Mouse (Mus musculus) CH12.LX (cell line): Measurements from ENCODE around the gene Car8. TPM values are rescaled to one million over a fixed set of nuclear protein-coding genes. Genes with fewer than 3 reads are reported as not detected.

Experiments used
- DNase-seq: peaks from one replicate; pipeline ENCODE4 v3.0.0-alpha.2; 2013; ENCODE audit errors: extremely low read depth
- H3K27ac ChIP-seq: 2 replicates; pipeline ENCODE4 v1.5.1; 2012; ENCODE audit warnings: low read depth, mild to moderate bottlenecking, control low read depth, moderate library complexity; ENCODE audit not compliant: insufficient read depth
- H3K27me3 ChIP-seq: replicated peaks from 2 replicates; pipeline ENCODE3; 2012; ENCODE audit warnings: inconsistent platforms
- H3K36me3 ChIP-seq, 2 experiments: replicated peaks in 1 of 2; 2 replicates each; pipeline versions ENCODE3 to v1.6.1; 2012; ENCODE audit warnings: inconsistent platforms in 1 of 2, low read length in 1 of 2, mild to moderate bottlenecking in 1 of 2, mixed read lengths in 1 of 2, moderate library complexity in 1 of 2; ENCODE audit not compliant: control insufficient read depth in 1 of 2, insufficient read depth in 1 of 2
- H3K4me1 ChIP-seq, 2 experiments: 2 replicates each; pipeline ENCODE4 v1.6.1; 2012; ENCODE audit warnings: inconsistent platforms in 1 of 2, moderate library complexity in 1 of 2; ENCODE audit not compliant: insufficient read depth in 2 of 2, control insufficient read depth in 1 of 2
- H3K4me2 ChIP-seq: 2 replicates; pipeline ENCODE4 v1.6.1; 2012; ENCODE audit warnings: low read depth, mild to moderate bottlenecking, control low read depth; ENCODE audit not compliant: poor library complexity, insufficient read depth, severe bottlenecking
- H3K4me3 ChIP-seq, 3 experiments: fragments of 150-350 bp in 1 of 3; sonication (generic) in 1 of 3; replicated peaks in 1 of 3; 2 replicates each; pipeline versions ENCODE3 to v1.5.1; 2011 to 2012; ENCODE audit warnings: low read depth in 2 of 3, low read length in 2 of 3, mild to moderate bottlenecking in 2 of 3, moderate library complexity in 2 of 3, control low read depth in 1 of 3, improper control_type of control experiment in 1 of 3, inconsistent platforms in 1 of 3, mixed read lengths in 1 of 3; ENCODE audit not compliant: poor library complexity in 1 of 3
- H3K79me2 ChIP-seq: replicated peaks from 2 replicates; pipeline ENCODE4 v1.6.1; 2012; ENCODE audit warnings: mild to moderate bottlenecking, moderate library complexity; ENCODE audit not compliant: control insufficient read depth, poor library complexity, insufficient read depth, severe bottlenecking; ENCODE audit errors: extremely low read depth
- H3K9ac ChIP-seq: 2 replicates; pipeline ENCODE4 v1.6.1; 2012; ENCODE audit warnings: low read depth, mild to moderate bottlenecking, control low read depth, moderate library complexity; ENCODE audit not compliant: insufficient read depth
- H3K9me3 ChIP-seq: replicated peaks from 2 replicates; pipeline ENCODE3; 2012; ENCODE audit warnings: low read length, inconsistent platforms, mixed read lengths
- CHD2 ChIP-seq: IDR thresholded peaks from 2 replicates; pipeline ENCODE4 v1.6.1; 2011; ENCODE audit warnings: low read length, improper control_type of control experiment
- CTCF ChIP-seq, 2 experiments: IDR thresholded peaks in 1 of 2; conservative IDR thresholded peaks in 1 of 2; 2 replicates each; pipeline ENCODE4 v1.5.1; 2011 to 2012; ENCODE audit warnings: low read depth in 2 of 2, low read length in 2 of 2, improper control_type of control experiment in 1 of 2, inconsistent platforms in 1 of 2, mild to moderate bottlenecking in 1 of 2, moderate library complexity in 1 of 2
- E2F4 ChIP-seq: IDR thresholded peaks from 2 replicates; pipeline ENCODE4 v1.6.1; 2011; ENCODE audit warnings: low read depth, low read length, improper control_type of control experiment; ENCODE audit not compliant: insufficient replicate concordance
- ELF1 ChIP-seq: IDR thresholded peaks from 2 replicates; pipeline ENCODE4 v1.6.1; 2014; ENCODE audit warnings: low read depth, mild to moderate bottlenecking, inconsistent platforms, low read length, improper control_type of control experiment
- EP300 ChIP-seq: IDR thresholded peaks from 2 replicates; pipeline ENCODE4 v1.6.1; 2011; ENCODE audit warnings: low read length, improper control_type of control experiment
- ETS1 ChIP-seq: conservative IDR thresholded peaks from 2 replicates; pipeline ENCODE4 v1.6.1; 2012; ENCODE audit warnings: low read depth, mild to moderate bottlenecking, inconsistent platforms, low read length, improper control_type of control experiment, moderate library complexity
- GABPA ChIP-seq: IDR thresholded peaks from 2 replicates; pipeline ENCODE4 v1.6.1; 2012; ENCODE audit warnings: low read depth, low read length, improper control_type of control experiment, inconsistent platforms; ENCODE audit not compliant: insufficient replicate concordance
- IRF4 ChIP-seq: IDR thresholded peaks from 2 replicates; pipeline ENCODE4 v1.6.1; 2014; ENCODE audit warnings: low read depth, mild to moderate bottlenecking, inconsistent platforms, low read length, improper control_type of control experiment
- MAFK ChIP-seq: IDR thresholded peaks from 2 replicates; pipeline ENCODE4 v1.6.1; 2011; ENCODE audit warnings: low read length, improper control_type of control experiment; ENCODE audit not compliant: insufficient replicate concordance
- MAX ChIP-seq: IDR thresholded peaks from 2 replicates; pipeline ENCODE4 v1.6.1; 2011; ENCODE audit warnings: low read length, improper control_type of control experiment
- MAZ ChIP-seq: IDR thresholded peaks from 2 replicates; pipeline ENCODE4 v1.6.1; 2012; ENCODE audit warnings: low read depth, mild to moderate bottlenecking, inconsistent platforms, low read length, improper control_type of control experiment, moderate library complexity
- MEF2A ChIP-seq: IDR thresholded peaks from 2 replicates; pipeline ENCODE4 v1.6.1; 2014; ENCODE audit warnings: low read depth, mild to moderate bottlenecking, inconsistent platforms, low read length, improper control_type of control experiment, borderline replicate concordance
- MYC ChIP-seq: IDR thresholded peaks from 2 replicates; pipeline ENCODE4 v1.6.1; 2011; ENCODE audit warnings: low read depth, mild to moderate bottlenecking, improper control_type of control experiment, low read length
- PAX5 ChIP-seq: IDR thresholded peaks from 2 replicates; pipeline ENCODE4 v1.6.1; 2012; ENCODE audit warnings: low read length, inconsistent platforms, mixed read lengths
- RAD21 ChIP-seq: IDR thresholded peaks from 2 replicates; pipeline ENCODE4 v1.6.1; 2011; ENCODE audit warnings: low read depth, mild to moderate bottlenecking, low read length, improper control_type of control experiment, moderate library complexity
- RCOR1 ChIP-seq: conservative IDR thresholded peaks from 2 replicates; pipeline ENCODE4 v1.6.1; 2012; ENCODE audit warnings: low read depth, mild to moderate bottlenecking, inconsistent platforms, low read length, improper control_type of control experiment
- SMC3 ChIP-seq: IDR thresholded peaks from 2 replicates; pipeline ENCODE4 v1.6.1; 2011; ENCODE audit warnings: low read depth, low read length, improper control_type of control experiment
- TCF12 ChIP-seq: IDR thresholded peaks from 2 replicates; pipeline ENCODE4 v1.6.1; 2014; ENCODE audit warnings: low read depth, mild to moderate bottlenecking, inconsistent platforms, low read length, improper control_type of control experiment
- UBTF ChIP-seq: IDR thresholded peaks from 2 replicates; pipeline ENCODE4 v1.6.1; 2012; ENCODE audit warnings: low read depth, mild to moderate bottlenecking, inconsistent platforms, low read length, improper control_type of control experiment, moderate library complexity
- USF1 ChIP-seq: IDR thresholded peaks from 2 replicates; pipeline ENCODE4 v1.6.1; 2014; ENCODE audit warnings: low read depth, mild to moderate bottlenecking, inconsistent platforms, low read length, improper control_type of control experiment
- USF2 ChIP-seq: conservative IDR thresholded peaks from 2 replicates; pipeline ENCODE4 v1.6.1; 2011; ENCODE audit warnings: low read depth, low read length, improper control_type of control experiment
- ZC3H11A ChIP-seq: IDR thresholded peaks from 2 replicates; pipeline ENCODE4 v1.6.1; 2012; ENCODE audit warnings: low read depth, mild to moderate bottlenecking, inconsistent platforms, low read length, improper control_type of control experiment
- ZMIZ1 ChIP-seq: IDR thresholded peaks from 2 replicates; pipeline ENCODE4 v1.6.1; 2012; ENCODE audit warnings: low read depth, mild to moderate bottlenecking, inconsistent platforms, low read length, improper control_type of control experiment
- ZNF384 ChIP-seq: IDR thresholded peaks from 2 replicates; pipeline ENCODE4 v1.6.1; 2012; ENCODE audit warnings: low read depth, low read length, improper control_type of control experiment, inconsistent platforms
- dilution Hi-C: fragments of 300-500 bp; cut with MboI; formaldehyde crosslinking; loops from 2 replicates; pipeline ENCODE4 v1.14.3; 2020; ENCODE audit warnings: low sequenced_read_pairs; ENCODE audit not compliant: extremely low pct_unique_long_range_greater_than_20kb, extremely low pct_ligation_motif_present
- in situ Hi-C: fragments of 300-500 bp; cut with MboI; formaldehyde crosslinking; loops from 3 replicates; pipeline ENCODE4 v1.14.3; 2019; ENCODE audit warnings: low sequenced_read_pairs, low pct_ligation_motif_present, low pct_unique_long_range_greater_than_20kb, mixed read lengths
- polyA plus RNA-seq: library from polyadenylated mRNA; unstranded; fragments of >175 nt; gene quantifications from 2 replicates; pipeline ENCODE4 v1.2.1, GENCODE M21; 2012; ENCODE audit warnings: low read depth; ENCODE audit not compliant: insufficient read length
- total RNA-seq, 2 experiments: library from RNA; depleted of rRNA; stranded (reverse); fragments of 300-350 nt in 1 of 2; fragments of >200 nt in 1 of 2; gene quantifications; 2 replicates each; pipeline ENCODE4 v1.2.3; 2012 to 2014

The Car8 gene
- total and polyA plus RNA-seq, 3 experiments: not detected

DNA sequence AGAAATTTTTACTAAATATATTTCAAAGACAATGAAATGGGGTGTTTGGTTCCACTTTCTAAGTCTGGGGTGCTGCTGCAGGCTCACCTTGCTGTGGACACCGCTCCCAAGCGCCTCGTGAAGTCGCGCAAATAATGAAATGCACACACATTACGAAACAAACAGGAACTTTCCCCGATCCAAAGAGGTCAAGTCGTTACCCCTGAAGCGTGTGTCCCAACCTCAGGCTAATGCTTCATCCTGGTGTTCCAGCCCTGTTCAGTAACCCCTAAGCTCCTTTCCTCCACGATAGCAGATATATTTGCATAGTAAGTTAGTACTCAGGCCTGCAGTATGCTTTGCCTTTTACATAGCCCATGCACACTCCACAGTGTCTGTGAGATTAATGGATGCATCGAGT is 858 bp upstream of the Car8 start:
- Histone ChIP-seq H3K9me3 (peaks cover 2% of the 10 kb centered on the region), H3K4me2 (no peak overlapping the region), H3K27me3 (no peaks in the 10 kb centered on the region), H3K36me3 (no peaks in the 10 kb centered on the region), H3K4me1 (peaks cover 0 to under 1% of the 10 kb centered on the region in 2 experiments; a peak in 1 of 4 replicates), H3K27ac (no peak overlapping the region), H3K79me2 (no peaks in the 10 kb centered on the region), H3K9ac (no peak overlapping the region), H3K4me3 (no peak overlapping the region)
- in situ Hi-C loops (no loop called here), dilution Hi-C loops (no loop called here)
- no peak for DNase-seq
- TF ChIP-seq PAX5 (no peak), MAX (no peak), E2F4 (no peak), ETS1 (no peak), EP300 (no peak), ZMIZ1 (no peak), UBTF (no peak), IRF4 (no peak), CTCF (conservative IDR thresholded peaks at IDR 0.05 in 1 of 2, IDR thresholded peaks at IDR 0.05 in 1 of 2; ENCODE audit: low read depth in 2 of 2, low read length in 2 of 2) (no peak), MAZ (no peak), SMC3 (no peak), MYC (no peak), TCF12 (no peak), RCOR1 (no peak), ZNF384 (no peak), GABPA (no peak), MEF2A (no peak), ZC3H11A (no peak)

DNA sequence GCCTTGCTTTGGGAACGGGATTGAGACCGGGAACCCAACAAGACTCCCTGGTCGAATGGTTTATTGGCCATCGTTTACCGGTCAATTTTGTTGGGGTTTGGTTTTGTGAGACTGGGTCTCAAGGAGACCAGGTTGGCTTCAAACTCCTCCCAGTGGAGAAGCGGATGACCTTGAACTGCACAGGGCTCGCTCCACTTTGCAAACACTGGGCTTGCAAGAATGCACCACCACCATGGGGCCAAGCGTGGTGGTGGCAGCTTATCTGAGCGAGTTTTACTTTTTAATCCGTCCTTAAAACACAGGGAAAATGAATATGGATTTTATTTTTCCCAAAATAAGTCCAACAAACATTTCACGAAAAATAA is 447 bp upstream of the Car8 start:
- dilution Hi-C loops: no loop called here
- Histone ChIP-seq H3K4me2 (no peak overlapping the region), H3K4me1 (peaks cover 0 to 4% of the 10 kb centered on the region in 2 experiments; a peak in 2 of 4 replicates), H3K27ac (no peak overlapping the region), H3K4me3 (no peak overlapping the region), H3K27me3 (no peaks in the 10 kb centered on the region), H3K9ac (no peak overlapping the region), H3K9me3 (peaks cover 2% of the 10 kb centered on the region), H3K36me3 (no peaks in the 10 kb centered on the region), H3K79me2 (no peaks in the 10 kb centered on the region)
- no peak for DNase-seq
- in situ Hi-C loops: no loop called here
- TF ChIP-seq UBTF (no peak), MAX (no peak), USF2 (no peak), CHD2 (no peak), IRF4 (no peak), USF1 (no peak), MYC (no peak), RAD21 (no peak), MEF2A (no peak), ETS1 (no peak), EP300 (no peak), PAX5 (no peak), MAFK (no peak), RCOR1 (no peak), GABPA (no peak), ELF1 (no peak)
